Mouse (Mus musculus): ENCODE results near the gene Fer1l4. TPM values are rescaled to one million over a fixed set of nuclear protein-coding genes. Genes with fewer than 3 reads are reported as not detected.
A peak's percentile ranks its signal among the peaks of the same experiment; 100 is the strongest.

The Fer1l4 gene
- total and polyA plus RNA-seq, 3 experiments: 0.12 TPM; not detected in 2

DNA sequence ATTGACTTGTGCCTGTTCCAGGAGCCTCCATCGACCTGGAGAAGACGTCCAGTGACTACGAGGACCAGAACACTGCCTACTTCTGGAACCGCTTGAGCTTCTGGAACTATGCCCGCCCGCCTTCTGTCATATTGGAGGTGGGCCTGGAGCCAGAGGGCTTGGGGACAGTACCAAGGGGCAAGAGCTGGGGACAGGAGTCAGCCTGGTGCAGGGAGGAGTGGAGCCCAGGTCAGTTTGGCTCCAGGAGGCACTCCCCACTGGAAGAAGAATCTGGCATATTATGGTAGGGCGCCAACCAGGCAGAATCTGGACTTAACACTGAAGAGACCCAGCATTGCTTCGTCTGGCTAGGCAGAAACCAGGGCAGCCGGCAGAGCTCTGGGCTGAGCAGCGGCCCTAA is 15.2 kb upstream of the Fer1l4 start:
- DNase-seq: no peak
- H3K27ac ChIP-seq: no peak overlapping the region
- TF ChIP-seq CTCF (IDR thresholded peaks at IDR 0.05) (no peak), POLR2A (IDR thresholded peaks at IDR 0.05; ENCODE audit: insufficient read depth, low read depth, low read length) (no peak), EP300 (IDR thresholded peaks at IDR 0.05; ENCODE audit: insufficient read depth, low read depth, low read length) (no peak)
- no peaks in the 10 kb centered on the region for H3K4me1 ChIP-seq (ENCODE audit: control insufficient read depth, insufficient read depth, low read length)
- intact Hi-C loops (cut with DNase I): loop anchor here (5.0 kb wide), 1 partner anchor 44 kb away; the partner anchor contains the start of genes Cpne1 and Rbm12
- no peak overlapping the region for H3K4me3 ChIP-seq
- no peaks in the 10 kb centered on the region for H3K36me3 ChIP-seq (ENCODE audit: control insufficient read depth, insufficient read depth, low read length)
- H3K9ac ChIP-seq (ENCODE audit: low read depth, low read length): no peak overlapping the region
- no peaks in the 10 kb centered on the region for H3K79me2 ChIP-seq (replicated peaks; ENCODE audit: control insufficient read depth, insufficient read depth, low read length)
- no peaks in the 10 kb centered on the region for H3K27me3 ChIP-seq (ENCODE audit: control insufficient read depth, insufficient read depth, low read length)
- WGBS: 77% methylated on average over 10 of the region's 10 CpGs

GRCm38 (mm10) chr2:156066126-156066525 is 13.4 kb upstream of the Fer1l4 start:
- 53% methylated on average over 10 of the region's 10 CpGs for WGBS
- H3K4me1 ChIP-seq (ENCODE audit: control insufficient read depth, insufficient read depth, low read length): no peaks in the 10 kb centered on the region

GRCm38 (mm10) chr2:156065099-156066041 is 12.6 kb upstream of the Fer1l4 start, which contains the start of gene Spag4:
Spag4 (plus strand) TSS chr2:156065175.
- intact Hi-C loops (cut with DNase I): loop anchor here (5.0 kb wide), 1 partner anchor 47 kb away; the partner anchor contains the start of genes Cpne1 and Rbm12
- Histone ChIP-seq H3K9ac (ENCODE audit: low read depth, low read length) (peak within 1 kb of the TSS; percentile 75), H3K79me2 (replicated peaks; ENCODE audit: control insufficient read depth, insufficient read depth, low read length) (no peaks in the 10 kb centered on the region), H3K27ac (peak within 1 kb of the TSS; percentile 38), H3K4me3 (peak within 1 kb of the TSS; percentile 48), H3K4me1 (ENCODE audit: control insufficient read depth, insufficient read depth, low read length) (no peaks in the 10 kb centered on the region), H3K27me3 (ENCODE audit: control insufficient read depth, insufficient read depth, low read length) (no peaks in the 10 kb centered on the region), H3K36me3 (ENCODE audit: control insufficient read depth, insufficient read depth, low read length) (no peaks in the 10 kb centered on the region)
- WGBS: 1% methylated on average over 73 of the region's 81 CpGs
- TF ChIP-seq CTCF (IDR thresholded peaks at IDR 0.05) (no peak), EP300 (IDR thresholded peaks at IDR 0.05; ENCODE audit: insufficient read depth, low read depth, low read length) (no peak), POLR2A (IDR thresholded peaks at IDR 0.05; ENCODE audit: insufficient read depth, low read depth, low read length) (no peak)
- DNase-seq: peak; percentile 80 to 82

More at GRCm38 (mm10) chr2:156066126-156066525, 13.4 kb upstream of the Fer1l4 start:
- H3K79me2 ChIP-seq (replicated peaks; ENCODE audit: control insufficient read depth, insufficient read depth, low read length): no peaks in the 10 kb centered on the region
- no peak overlapping the region; the same call in 1 of the 2 replicates for H3K9ac ChIP-seq (ENCODE audit: low read depth, low read length)
- H3K4me3 ChIP-seq: peak overlapping the region; percentile 48; the same call in 1 of the 2 replicates
- DNase-seq: no peak
- intact Hi-C loops (cut with DNase I): loop anchor here (5.0 kb wide), 1 partner anchor 46 kb away; the partner anchor contains the start of genes Cpne1 and Rbm12
- H3K27ac ChIP-seq: no peak overlapping the region; the same call in 1 of the 2 replicates
- TF ChIP-seq EP300 (IDR thresholded peaks at IDR 0.05; ENCODE audit: insufficient read depth, low read depth, low read length): no peak
- TF ChIP-seq CTCF (IDR thresholded peaks at IDR 0.05): no peak
- no peak for TF ChIP-seq POLR2A (IDR thresholded peaks at IDR 0.05; ENCODE audit: insufficient read depth, low read depth, low read length)
- H3K36me3 ChIP-seq (ENCODE audit: control insufficient read depth, insufficient read depth, low read length): no peaks in the 10 kb centered on the region
- H3K27me3 ChIP-seq (ENCODE audit: control insufficient read depth, insufficient read depth, low read length): no peaks in the 10 kb centered on the region

- intact Hi-C loops (cut with DNase I): no loop called here
- no peak overlapping the region for H3K9ac ChIP-seq (ENCODE audit: low read depth, low read length)
- H3K27me3 ChIP-seq (ENCODE audit: control insufficient read depth, insufficient read depth, low read length): peaks cover 4% of the 10 kb centered on the region; the same call in 1 of the 2 replicates
- no peak for DNase-seq
- no peak overlapping the region for H3K27ac ChIP-seq
- TF ChIP-seq CTCF (IDR thresholded peaks at IDR 0.05): no peak
- no peak for TF ChIP-seq EP300 (IDR thresholded peaks at IDR 0.05; ENCODE audit: insufficient read depth, low read depth, low read length)
- TF ChIP-seq POLR2A (IDR thresholded peaks at IDR 0.05; ENCODE audit: insufficient read depth, low read depth, low read length): no peak
- 18% methylated on average over 19 of the region's 19 CpGs for WGBS
- H3K4me1 ChIP-seq (ENCODE audit: control insufficient read depth, insufficient read depth, low read length): no peaks in the 10 kb centered on the region
- H3K36me3 ChIP-seq (ENCODE audit: control insufficient read depth, insufficient read depth, low read length): no peaks in the 10 kb centered on the region
- H3K4me3 ChIP-seq: no peak overlapping the region
- no peaks in the 10 kb centered on the region for H3K79me2 ChIP-seq (replicated peaks; ENCODE audit: control insufficient read depth, insufficient read depth, low read length)
These were observed 4.8 kb downstream of the Fer1l4 start for GRCm38 (mm10) chr2:156047929-156048328.

DNA sequence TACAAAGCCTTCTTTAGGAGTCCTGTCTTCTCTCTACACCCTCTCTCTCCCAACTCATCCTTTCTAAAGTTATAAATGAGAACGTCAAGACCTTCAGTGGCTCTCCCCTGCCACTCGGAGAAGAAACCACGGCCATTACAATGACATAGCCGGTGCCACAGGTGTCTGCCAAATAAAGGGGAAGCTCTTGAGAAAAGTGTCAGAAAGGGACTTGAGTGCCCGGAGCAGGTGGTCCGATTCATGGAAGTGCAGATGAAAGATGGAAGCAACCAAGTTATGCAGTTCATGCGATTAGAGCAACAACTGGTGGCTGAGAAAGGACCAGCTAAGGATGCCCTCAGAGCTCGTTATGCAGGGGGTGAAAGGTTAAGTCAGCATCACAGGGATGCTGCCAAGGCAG is 9.8 kb downstream of the Fer1l4 start:
- H3K27me3 ChIP-seq (ENCODE audit: control insufficient read depth, insufficient read depth, low read length): peaks cover under 1% of the 10 kb centered on the region; the same call in 1 of the 2 replicates
- no peaks in the 10 kb centered on the region for H3K4me1 ChIP-seq (ENCODE audit: control insufficient read depth, insufficient read depth, low read length)
- TF ChIP-seq EP300 (IDR thresholded peaks at IDR 0.05; ENCODE audit: insufficient read depth, low read depth, low read length) (no peak), POLR2A (IDR thresholded peaks at IDR 0.05; ENCODE audit: insufficient read depth, low read depth, low read length) (no peak), CTCF (IDR thresholded peaks at IDR 0.05) (no peak)
- H3K27ac ChIP-seq: no peak overlapping the region
- no peaks in the 10 kb centered on the region for H3K36me3 ChIP-seq (ENCODE audit: control insufficient read depth, insufficient read depth, low read length)
- no peak overlapping the region for H3K4me3 ChIP-seq
- 82% methylated on average over 8 of the region's 8 CpGs for WGBS
- DNase-seq: no peak
- intact Hi-C loops (cut with DNase I): no loop called here
- H3K9ac ChIP-seq (ENCODE audit: low read depth, low read length): no peak overlapping the region
- H3K79me2 ChIP-seq (replicated peaks; ENCODE audit: control insufficient read depth, insufficient read depth, low read length): no peaks in the 10 kb centered on the region

Measured in heart, adult 2 months (tissue).